Mouse (Mus musculus): Measurements from ENCODE around the gene C130026I21Rik.
"Not testable (repeated sequence)": the region's sequence is repeated elsewhere in the genome, so short reads cannot be mapped to it uniquely, and the experiment has no call there.

- TF ChIP-seq CTCF, EP300 (IDR thresholded peaks at IDR 0.05; ENCODE audit: low read depth): not testable (repeated sequence)
Observed at GRCm38 (mm10) chr1:84987729-84988128, 282.6 kb downstream of the C130026I21Rik start.

All from liver, postnatal 0 days (tissue).